Mouse (Mus musculus) kidney, adult 9 months (tissue): Measurements from ENCODE around the gene Wfdc18.

ENCODE experiments used
- DNase-seq: peaks from one replicate; pipeline ENCODE4 v3.0.0; 2022

The Wfdc18 gene

GRCm38 (mm10) chr11:83708715-83709114 is at the start of gene Wfdc18:
Gene Wfdc18 (plus strand): TSS chr11:83709015.
- DNase-seq, result no peak

GRCm38 (mm10) chr11:83662204-83662603 is 46.6 kb upstream of the Wfdc18 start, which contains the start of gene Ccl4:
Gene Ccl4 (plus strand): TSS chr11:83662584.
- DNase-seq, result no peak

DNA sequence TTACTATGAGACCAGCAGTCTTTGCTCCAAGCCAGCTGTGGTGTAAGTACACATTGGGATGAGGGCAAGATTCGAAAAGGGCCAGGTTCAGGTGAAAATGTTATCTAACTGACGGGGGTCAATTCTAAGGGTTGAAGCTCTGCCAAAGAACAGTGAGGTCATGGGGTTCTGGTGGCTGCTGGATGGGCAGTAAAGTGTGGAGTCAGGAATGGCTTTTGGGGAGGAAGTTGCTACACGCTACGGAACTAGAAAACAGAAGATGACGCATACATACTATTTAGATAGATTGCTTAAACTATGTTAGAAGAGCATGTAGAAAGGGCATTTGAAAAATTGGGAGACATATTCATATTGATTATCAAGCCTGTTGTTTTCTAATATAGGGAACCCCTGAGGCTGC is 45.3 kb upstream of the Wfdc18 start:
- DNase-seq, result no peak

- DNase-seq, result no peak
Measured at GRCm38 (mm10) chr11:83671743-83672142, 37.1 kb upstream of the Wfdc18 start.

DNA sequence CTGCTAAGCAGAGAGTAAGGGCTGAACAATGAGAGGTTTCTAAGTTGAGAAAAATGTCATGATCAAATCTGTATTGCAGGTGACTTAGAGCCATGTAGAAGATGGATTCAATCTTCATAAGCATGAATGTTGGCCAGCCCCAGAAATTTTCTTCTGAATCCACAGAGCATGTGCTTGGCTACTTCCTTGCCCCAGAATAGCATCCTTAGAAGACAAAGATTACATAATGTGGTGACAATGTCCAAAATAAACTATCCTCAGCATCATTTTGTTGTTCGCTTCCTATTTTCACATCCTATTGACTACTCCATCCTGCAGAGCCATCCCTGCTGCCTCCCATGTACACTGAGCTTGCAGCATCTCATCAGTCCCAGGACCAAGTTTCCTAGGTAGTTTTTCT is 33.1 kb upstream of the Wfdc18 start:
- DNase-seq, result no peak

DNA sequence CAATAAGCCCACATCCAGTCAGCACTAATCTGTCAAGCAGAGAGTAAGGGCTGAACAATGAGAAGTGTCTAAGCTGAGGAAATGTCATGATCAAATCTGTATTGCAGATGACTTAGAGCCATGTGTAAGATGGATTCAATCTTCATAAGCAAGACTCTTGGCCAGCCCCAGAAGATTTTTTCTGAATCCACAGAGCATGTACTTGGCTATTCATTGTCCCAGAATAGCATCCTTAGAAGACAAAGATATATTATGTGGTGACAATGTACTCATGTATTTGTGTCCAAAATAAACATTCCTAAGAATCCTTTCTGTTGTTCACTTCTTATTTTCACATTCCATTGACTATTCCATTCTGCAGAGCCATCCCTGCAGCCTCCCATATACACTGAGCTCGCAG is 18.9 kb upstream of the Wfdc18 start:
- no peak for DNase-seq

- no peak for DNase-seq
Measured at GRCm38 (mm10) chr11:83692008-83692407, 16.8 kb upstream of the Wfdc18 start.

GRCm38 (mm10) chr11:83703705-83704104 is 5.1 kb upstream of the Wfdc18 start, which contains the start of gene Wfdc17:
Gene Wfdc17 (plus strand): TSS chr11:83703991.
- DNase-seq, result no peak

DNA sequence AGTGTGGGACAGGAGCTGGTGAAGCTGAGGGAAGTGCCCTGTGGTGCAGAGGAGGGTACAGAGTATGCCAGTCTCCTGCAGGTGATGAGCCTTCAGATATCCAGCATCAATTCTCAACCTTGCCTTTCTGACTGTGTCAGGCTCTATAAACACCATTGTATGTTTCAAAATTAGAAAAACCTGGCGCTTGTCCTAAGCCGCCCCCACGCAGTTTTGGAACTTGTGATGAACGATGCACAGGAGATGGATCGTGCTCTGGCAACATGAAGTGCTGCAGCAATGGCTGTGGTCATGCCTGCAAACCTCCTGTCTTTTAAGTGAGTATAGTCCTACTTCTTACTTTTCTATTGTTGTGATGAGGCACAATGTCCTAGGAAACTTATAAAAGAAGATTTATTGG is 868 bp downstream of the Wfdc18 start:
- no peak for DNase-seq

GRCm38 (mm10) chr11:83712671-83713070 is 3.9 kb downstream of the Wfdc18 start:
- no peak for DNase-seq

GRCm38 (mm10) chr11:83713925-83714324 is 5.1 kb downstream of the Wfdc18 start:
- DNase-seq, result no peak

DNA sequence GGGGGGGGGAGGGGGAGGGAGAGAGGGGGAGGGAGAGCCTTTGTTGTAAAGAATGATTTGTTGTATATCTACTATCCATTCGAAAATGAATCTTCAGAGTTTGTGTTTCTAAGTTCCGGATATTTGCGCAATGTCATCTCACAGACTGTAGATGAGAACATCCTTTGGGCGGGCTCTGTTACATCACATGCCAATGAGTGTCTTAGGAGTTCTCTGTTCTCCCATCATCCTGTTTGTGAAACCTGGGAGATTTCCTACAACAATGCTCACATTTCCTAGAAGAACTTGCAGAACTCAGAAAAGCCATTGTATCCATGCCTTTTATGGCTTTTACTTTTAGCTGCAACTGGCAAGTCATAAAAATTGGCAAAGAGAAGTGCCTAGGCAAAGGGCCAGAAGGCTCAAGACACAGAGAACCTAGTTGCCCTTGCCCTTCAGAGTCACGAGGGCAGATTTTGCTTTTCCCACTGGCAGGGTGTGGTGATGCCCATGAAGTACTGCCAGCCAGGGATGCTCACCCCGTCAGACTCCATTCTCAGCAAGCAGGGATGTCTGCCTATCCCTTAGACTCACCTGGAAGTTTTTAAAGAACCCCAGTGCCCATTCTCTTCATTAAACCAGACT is 8.3 kb downstream of the Wfdc18 start:
- DNase-seq, result peak; percentile 20

GRCm38 (mm10) chr11:83720766-83721165 is 12.0 kb downstream of the Wfdc18 start:
- no peak for DNase-seq

DNA sequence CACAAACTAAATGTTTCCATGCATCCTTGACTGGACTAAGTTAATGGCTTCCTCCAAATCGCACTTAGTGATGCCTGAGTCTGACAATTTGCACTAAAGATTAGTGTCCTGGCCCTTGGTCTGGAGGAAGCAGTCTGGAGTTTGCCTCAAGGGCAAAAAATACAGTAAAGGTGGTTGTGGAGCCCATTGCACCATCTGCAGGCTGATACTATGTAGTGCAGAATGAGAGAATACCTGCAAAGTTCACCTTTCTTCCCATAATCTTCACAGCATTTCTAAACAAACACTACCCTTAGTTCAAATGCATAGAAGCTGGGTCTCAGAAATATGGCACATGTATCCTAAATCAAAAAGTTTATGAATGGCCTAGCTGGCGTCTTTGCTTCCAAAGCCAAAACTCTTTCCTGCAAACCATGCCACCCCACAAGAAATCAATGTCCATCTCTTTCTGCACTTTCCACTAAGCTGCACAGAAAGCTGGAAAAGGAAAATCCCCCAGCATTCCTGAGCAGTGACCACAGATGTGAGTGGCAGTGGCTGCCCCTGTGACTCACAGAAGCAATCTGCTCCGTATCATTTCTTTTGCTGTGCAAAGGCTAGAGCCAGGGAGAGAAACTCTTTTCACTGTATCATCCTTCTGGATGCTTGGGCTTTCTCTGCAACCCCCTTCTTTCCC is 20.1 kb downstream of the Wfdc18 start:
- no peak for DNase-seq

DNA sequence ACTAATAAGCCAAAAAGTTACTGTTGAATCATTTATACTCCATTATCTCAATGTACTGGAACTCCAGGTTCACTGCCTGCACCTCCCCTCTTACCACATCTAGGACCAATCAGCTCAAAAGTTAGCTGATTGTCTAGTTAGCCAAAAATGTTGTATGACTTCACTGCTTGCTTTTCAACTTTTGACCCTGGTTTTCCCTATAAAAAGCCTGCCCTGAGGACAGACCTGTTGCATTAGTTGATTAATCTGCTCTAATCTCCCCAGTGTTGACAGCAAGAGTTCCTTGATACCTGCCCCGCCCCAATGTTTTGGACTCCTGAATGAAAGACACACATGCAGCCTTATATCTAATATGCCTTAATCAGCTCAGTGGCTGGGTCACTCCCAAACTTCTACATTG is 22.3 kb downstream of the Wfdc18 start:
- DNase-seq, result no peak

- DNase-seq, result no peak
Measured at GRCm38 (mm10) chr11:83733071-83733640, 24.3 kb downstream of the Wfdc18 start.

DNA sequence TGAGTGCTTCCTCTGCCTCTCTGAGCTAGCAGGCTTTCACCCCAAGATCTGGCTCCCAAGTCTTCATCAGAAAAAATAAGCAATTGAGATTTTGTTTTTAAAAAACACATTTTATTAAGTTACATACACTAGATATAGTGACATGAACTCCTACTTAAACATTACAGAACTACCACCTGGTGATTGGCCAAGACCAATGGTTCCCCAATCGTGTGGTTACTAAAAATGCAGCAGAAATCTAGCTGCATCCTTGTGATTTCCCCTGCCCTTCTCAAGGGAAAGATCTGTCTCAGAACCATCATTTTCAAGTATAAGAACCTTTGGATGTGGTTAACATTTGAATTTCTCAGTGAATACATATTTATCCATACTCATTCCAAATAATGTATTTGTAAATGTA is 25.4 kb downstream of the Wfdc18 start:
- no peak for DNase-seq

GRCm38 (mm10) chr11:83735881-83736280 is 27.1 kb downstream of the Wfdc18 start:
- DNase-seq, result no peak

DNA sequence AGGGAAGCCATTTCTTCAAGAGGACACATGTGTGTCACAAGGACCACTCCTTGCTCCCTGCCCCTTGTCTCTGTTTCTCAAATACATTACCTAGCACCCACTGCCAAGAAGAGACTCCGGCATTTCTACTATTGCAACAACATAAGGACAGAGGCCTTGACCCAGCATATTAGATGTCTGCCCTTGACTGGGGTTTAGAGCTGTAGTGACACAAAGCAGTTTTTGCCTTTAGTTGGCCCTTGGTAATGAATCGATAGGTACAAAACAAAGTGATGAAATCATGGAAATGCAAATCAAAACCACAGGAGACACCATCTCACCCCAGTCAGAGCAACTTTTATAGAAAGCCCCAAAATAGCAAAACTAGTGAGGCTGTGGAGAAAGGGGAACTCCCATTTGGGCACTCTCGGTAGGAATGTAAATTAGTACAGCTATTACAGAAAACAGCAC is 28.3 kb downstream of the Wfdc18 start:
- DNase-seq, result no peak

DNA sequence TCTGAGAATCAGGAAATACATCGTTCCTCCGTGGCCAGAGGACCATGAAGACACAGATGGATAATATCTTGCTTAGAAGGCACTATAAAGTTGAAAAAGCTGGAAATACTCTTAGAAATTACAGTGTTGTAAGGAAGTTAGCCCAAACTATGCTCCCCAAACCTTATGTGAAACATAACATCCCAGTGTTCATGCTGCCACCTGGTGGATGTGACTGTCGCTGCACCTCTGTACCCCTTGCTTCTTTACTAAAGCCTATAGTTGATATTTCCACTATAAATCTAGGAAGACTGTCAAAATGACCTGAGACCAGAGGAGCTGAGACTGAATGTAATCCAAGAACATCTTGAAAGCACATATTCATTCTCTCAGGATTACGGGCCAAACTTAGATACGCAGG is 30.4 kb downstream of the Wfdc18 start:
- peak; percentile 80 for DNase-seq

- no peak for DNase-seq
Measured at GRCm38 (mm10) chr11:83740443-83740991, 31.7 kb downstream of the Wfdc18 start.

DNA sequence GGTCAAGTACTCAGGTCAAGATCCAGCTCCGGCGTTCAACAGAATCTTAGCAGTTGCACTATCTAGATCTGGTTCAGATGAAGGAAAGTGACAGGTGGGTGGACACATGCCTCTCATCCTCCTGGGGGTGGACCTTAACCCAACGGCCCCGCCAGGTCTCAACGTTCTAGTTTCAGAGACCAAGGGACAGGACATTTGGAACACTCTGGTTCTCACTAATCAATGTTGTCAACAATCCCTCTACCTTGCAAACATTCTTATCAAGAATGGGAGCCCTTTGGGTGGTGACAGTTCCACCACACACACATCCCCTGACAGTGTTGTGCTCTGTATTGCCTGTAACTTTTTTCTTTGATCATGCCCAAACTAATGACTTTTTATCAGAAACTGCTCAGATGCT is 33.0 kb downstream of the Wfdc18 start:
- no peak for DNase-seq

GRCm38 (mm10) chr11:83742731-83743355 is 34.0 kb downstream of the Wfdc18 start:
- no peak for DNase-seq

GRCm38 (mm10) chr11:83743525-83743924 is 34.7 kb downstream of the Wfdc18 start:
- DNase-seq, result no peak
